Mouse (Mus musculus): ENCODE measurements at regions not wholly inside any gene's neighbourhood (a gene's known extent, or its start where the extent isn't known, plus 50 kb on each side); places are given as distances from the start of the nearest gene placed in this dataset.
A peak's percentile ranks its signal among the peaks of the same experiment; 100 is the strongest.

DNA sequence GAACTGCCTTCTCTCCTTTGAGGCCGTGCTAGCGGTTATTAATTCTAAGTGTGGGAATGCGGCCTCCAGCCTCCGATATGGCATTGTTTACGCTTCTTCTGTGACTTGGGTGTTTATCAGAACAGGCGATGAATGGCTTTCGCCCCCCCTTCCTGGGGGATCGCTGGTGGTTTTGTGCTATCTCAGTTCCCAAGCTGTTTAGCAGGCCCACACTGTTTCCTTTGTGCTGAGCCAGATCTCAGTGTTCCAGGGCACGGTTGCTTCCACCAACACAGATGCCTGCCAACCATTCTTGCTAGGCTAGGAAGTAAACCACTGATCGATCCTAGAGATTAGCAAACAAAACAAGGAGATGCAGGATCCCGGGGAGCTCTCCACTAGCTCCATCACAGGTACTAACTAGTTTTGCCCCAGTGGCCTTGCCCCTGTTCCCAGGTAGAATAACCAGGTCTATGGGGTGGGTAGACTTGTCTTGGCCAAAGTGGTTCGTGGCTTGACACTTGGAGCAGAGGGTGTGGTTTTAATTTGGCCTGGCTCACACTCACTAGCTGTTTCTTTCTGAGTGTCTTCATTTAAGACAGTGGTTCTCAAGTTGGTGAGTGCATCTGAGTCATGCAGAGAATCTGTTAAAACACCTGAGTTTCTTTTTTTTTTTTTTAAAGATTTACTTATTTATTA is 50.9 kb upstream of the Ahctf1 start:
- no peak for ATAC-seq
- Histone ChIP-seq H3K27ac (ENCODE audit: low read length) (no peak overlapping the region), H3K36me3 (ENCODE audit: control insufficient read depth, insufficient read depth, low read length) (no peaks in the 10 kb centered on the region)

More for the DNA sequence above, 50.9 kb upstream of the Ahctf1 start:
- no peaks in the 10 kb centered on the region for H3K27me3 ChIP-seq (replicated peaks; ENCODE audit: control insufficient read depth, insufficient read depth, low read length)
- no peaks in the 10 kb centered on the region for H3K9me3 ChIP-seq (ENCODE audit: control insufficient read depth, low read length)
- H3K4me1 ChIP-seq (ENCODE audit: control insufficient read depth, insufficient read depth, low read length): peaks cover 5% of the 10 kb centered on the region; the same call in 1 of the 2 replicates
- 0 out of 2 replicates have a peak overlapping the region, but pooled peaks have one; percentile 8 for H3K4me2 ChIP-seq (ENCODE audit: low read depth, low read length)
- WGBS: 35% methylated on average over 12 of the region's 12 CpGs
- peak overlapping the region; percentile 21; the same call in 1 of the 2 replicates for H3K9ac ChIP-seq (ENCODE audit: low read depth, low read length)
- H3K4me3 ChIP-seq (ENCODE audit: low read length): no peak overlapping the region

Data from intestine, embryonic 16.5 days (tissue).